Mouse (Mus musculus) ES-E14 (cell line): ENCODE measurements around the gene Gca.

Experiments
- CHD2 ChIP-seq: IDR thresholded peaks from 2 replicates; pipeline ENCODE4 v1.6.1; 2014; ENCODE audit warnings: mild to moderate bottlenecking, low read depth, low read length, inconsistent platforms
- HCFC1 ChIP-seq: IDR thresholded peaks from 2 replicates; pipeline ENCODE4 v1.6.1; 2012; ENCODE audit warnings: low read length, inconsistent platforms, borderline replicate concordance; ENCODE audit not compliant: insufficient read depth
- MAFK ChIP-seq: IDR thresholded peaks from 2 replicates; pipeline ENCODE4 v1.6.1; 2014; ENCODE audit warnings: mild to moderate bottlenecking, low read depth, low read length, inconsistent platforms; ENCODE audit not compliant: insufficient read depth
- ZC3H11A ChIP-seq: IDR thresholded peaks from 2 replicates; pipeline ENCODE4 v1.6.1; 2012; ENCODE audit warnings: low read depth, mild to moderate bottlenecking, inconsistent platforms, low read length, borderline replicate concordance
- ZNF384 ChIP-seq: IDR thresholded peaks from 2 replicates; pipeline ENCODE4 v1.6.1; 2012; ENCODE audit warnings: low read depth, low read length, inconsistent platforms

DNA sequence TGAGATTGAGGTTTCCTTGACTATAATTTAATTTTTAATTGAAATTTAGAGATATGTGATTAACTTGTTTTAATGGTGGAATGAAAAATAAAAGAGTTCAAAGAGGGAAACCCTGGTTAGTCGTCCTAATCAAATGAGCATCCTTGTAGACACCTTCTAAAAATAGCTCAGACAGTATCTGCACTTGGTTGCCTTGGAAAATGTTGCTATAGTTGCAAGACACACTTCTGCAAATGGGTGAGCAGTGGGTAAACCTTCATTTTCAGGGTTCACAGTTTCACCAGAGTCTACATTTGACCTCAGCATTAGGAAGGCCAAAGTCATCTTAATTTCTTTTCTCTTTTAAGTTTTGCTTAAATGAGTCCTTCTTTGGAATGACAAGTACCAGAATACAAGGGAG, 54.3 kb downstream of the Gca start:
- TF ChIP-seq ZNF384 (no peak), MAFK (no peak), ZC3H11A (no peak), CHD2 (no peak), HCFC1 (no peak)
